Mouse (Mus musculus): ENCODE measurements around the gene Stard3.

DNA sequence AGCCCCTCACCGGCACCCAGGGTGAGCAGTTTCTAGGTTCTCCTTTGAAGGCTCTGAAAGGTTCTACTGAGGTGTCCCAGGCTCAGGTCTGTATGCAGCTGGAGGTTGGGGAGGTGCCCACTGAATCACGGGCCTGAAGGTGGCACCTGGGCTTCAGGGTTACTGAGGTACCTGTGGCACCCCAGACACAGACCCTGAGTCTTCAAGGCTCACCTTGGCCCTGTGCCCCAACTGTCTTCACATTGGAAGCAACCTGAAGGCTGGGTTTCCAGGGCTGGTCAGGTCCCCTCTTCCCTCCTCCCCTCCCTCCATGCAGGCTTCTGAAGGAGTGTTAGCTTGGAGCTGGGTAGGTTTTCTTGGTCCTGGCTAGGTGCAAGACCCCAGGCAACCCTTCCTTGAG is 23.5 kb downstream of the Stard3 start:
- TF ChIP-seq CTCF (IDR thresholded peaks at IDR 0.05 in 2 of 3, conservative IDR thresholded peaks at IDR 0.05 in 1 of 3; ENCODE audit: control insufficient read depth in 1 of 3, insufficient read depth in 1 of 3, low read depth in 2 of 3, low read length in 3 of 3, poor library complexity in 1 of 3, severe bottlenecking in 1 of 3) (no peak), USF1 (IDR thresholded peaks at IDR 0.05; ENCODE audit: low read depth, low read length) (no peak), SMC3 (IDR thresholded peaks at IDR 0.05; ENCODE audit: low read depth, low read length) (no peak), MAX (IDR thresholded peaks at IDR 0.05; ENCODE audit: low read length) (no peak), POLR2A (IDR thresholded peaks at IDR 0.05; ENCODE audit: control insufficient read depth in 1 of 2, insufficient read depth in 1 of 2, low read depth in 1 of 2, low read length in 2 of 2, poor library complexity in 1 of 2) (no peak), MXI1 (IDR thresholded peaks at IDR 0.05; ENCODE audit: low read depth, low read length) (no peak), RCOR1 (IDR thresholded peaks at IDR 0.05; ENCODE audit: low read depth, low read length) (no peak)
